Mouse (Mus musculus): Measurements from ENCODE around the gene Dock7. TPM values are rescaled to one million over a fixed set of nuclear protein-coding genes. Genes with fewer than 3 reads are reported as not detected.
"Not testable (repeated sequence)": the region's sequence is repeated elsewhere in the genome, so short reads cannot be mapped to it uniquely, and the experiment has no call there.

Gene Dock7
- polyA plus RNA-seq, 1 experiment from 2014 or later = 86.0 TPM

DNA sequence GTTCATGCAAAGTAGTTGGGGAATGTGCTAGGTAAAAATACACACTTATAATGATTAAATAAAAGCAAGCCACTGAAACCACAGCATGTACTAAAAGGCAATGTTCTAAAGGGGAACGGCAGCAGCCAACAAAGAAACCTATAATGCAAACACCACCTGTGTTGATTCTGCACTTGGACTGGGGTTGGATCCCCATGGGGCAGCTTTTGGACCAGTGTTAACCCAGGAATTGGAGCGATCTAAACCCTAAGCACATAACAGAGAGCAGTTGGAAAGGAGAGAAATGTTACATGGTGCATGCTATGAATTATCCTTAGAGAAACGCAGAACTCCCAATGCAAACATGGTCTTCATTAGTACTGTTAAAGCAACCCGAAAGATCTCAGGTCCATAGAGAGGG, 127.2 kb downstream of the Dock7 start:
- Histone ChIP-seq H3K9ac (replicated peaks; ENCODE audit: low read depth, low read length) (no peak overlapping the region), H3K4me2 (ENCODE audit: low read length) (no peak overlapping the region), H3K27me3 (replicated peaks; ENCODE audit: control insufficient read depth, insufficient read depth, low read length) (no peaks in the 10 kb centered on the region), H3K4me3 (replicated peaks; ENCODE audit: low read length) (no peak overlapping the region), H3K36me3 (ENCODE audit: control insufficient read depth, insufficient read depth) (peaks cover 5% of the 10 kb centered on the region), H3K9me3 (ENCODE audit: control insufficient read depth, low read length) (no peaks in the 10 kb centered on the region), H3K4me1 (replicated peaks; ENCODE audit: control insufficient read depth, insufficient read depth, low read length) (no peaks in the 10 kb centered on the region), H3K27ac (ENCODE audit: low read length) (no peak overlapping the region)
- WGBS = 84% methylated on average over 4 of the region's 4 CpGs
- ATAC-seq = no peak

DNA sequence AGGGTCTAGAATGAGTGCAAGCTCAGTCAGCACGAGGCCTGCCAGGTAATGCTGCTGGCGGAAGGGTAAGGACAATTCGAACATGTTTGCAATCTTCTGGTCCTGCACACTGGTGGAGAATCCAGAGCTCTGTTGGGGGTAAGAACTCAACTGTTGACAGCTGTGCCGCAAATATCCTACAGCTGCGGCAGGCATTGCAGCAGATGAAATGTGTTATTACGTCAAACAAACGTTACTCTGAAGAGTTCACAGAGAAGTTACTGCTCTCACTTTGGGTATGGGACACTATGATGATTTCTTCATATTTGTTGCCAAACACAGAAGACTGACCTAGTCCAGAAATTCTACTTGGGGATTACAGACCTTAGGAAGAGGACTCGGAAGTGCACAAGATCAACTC, 136.0 kb downstream of the Dock7 start:
- Histone ChIP-seq H3K9me3 (ENCODE audit: control insufficient read depth, low read length) (no peaks in the 10 kb centered on the region), H3K27me3 (replicated peaks; ENCODE audit: control insufficient read depth, insufficient read depth, low read length) (no peaks in the 10 kb centered on the region), H3K4me3 (replicated peaks; ENCODE audit: low read length) (no peak overlapping the region), H3K36me3 (ENCODE audit: control insufficient read depth, insufficient read depth) (peaks cover 15% of the 10 kb centered on the region), H3K4me2 (ENCODE audit: low read length) (no peak overlapping the region), H3K4me1 (replicated peaks; ENCODE audit: control insufficient read depth, insufficient read depth, low read length) (no peaks in the 10 kb centered on the region), H3K9ac (replicated peaks; ENCODE audit: low read depth, low read length) (no peak overlapping the region), H3K27ac (ENCODE audit: low read length) (no peak overlapping the region)
- 92% methylated on average over 8 of the region's 8 CpGs for WGBS
- no peak for ATAC-seq

DNA sequence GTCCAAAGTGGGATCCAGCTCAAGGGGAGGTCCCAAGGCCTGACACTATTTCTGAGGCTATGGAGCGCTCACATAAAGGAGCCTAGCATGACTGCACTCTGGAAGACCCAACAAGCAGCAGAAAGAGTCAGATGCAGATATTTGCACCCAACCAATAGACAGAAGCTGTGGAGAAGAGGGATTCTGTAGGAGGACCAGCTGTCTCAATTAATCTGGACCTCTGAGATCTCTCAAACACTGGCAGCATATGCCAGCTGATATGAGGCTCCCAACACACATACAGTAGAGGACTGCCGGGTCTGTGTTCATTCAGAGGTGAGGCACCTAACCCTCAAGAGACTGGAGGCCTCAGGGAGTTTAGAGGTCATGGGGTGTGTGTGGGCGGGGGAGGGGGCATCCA, 140.7 kb downstream of the Dock7 start:
- H3K27ac ChIP-seq (ENCODE audit: low read length); ATAC-seq; H3K4me3 ChIP-seq (replicated peaks; ENCODE audit: low read length); H3K9me3 ChIP-seq (ENCODE audit: control insufficient read depth, low read length); H3K9ac ChIP-seq (replicated peaks; ENCODE audit: low read depth, low read length); H3K36me3 ChIP-seq (ENCODE audit: control insufficient read depth, insufficient read depth); H3K4me1 ChIP-seq (replicated peaks; ENCODE audit: control insufficient read depth, insufficient read depth, low read length); H3K4me2 ChIP-seq (ENCODE audit: low read length); H3K27me3 ChIP-seq (replicated peaks; ENCODE audit: control insufficient read depth, insufficient read depth, low read length): not testable (repeated sequence)
- 89% methylated on average over 3 of the region's 3 CpGs for WGBS

DNA sequence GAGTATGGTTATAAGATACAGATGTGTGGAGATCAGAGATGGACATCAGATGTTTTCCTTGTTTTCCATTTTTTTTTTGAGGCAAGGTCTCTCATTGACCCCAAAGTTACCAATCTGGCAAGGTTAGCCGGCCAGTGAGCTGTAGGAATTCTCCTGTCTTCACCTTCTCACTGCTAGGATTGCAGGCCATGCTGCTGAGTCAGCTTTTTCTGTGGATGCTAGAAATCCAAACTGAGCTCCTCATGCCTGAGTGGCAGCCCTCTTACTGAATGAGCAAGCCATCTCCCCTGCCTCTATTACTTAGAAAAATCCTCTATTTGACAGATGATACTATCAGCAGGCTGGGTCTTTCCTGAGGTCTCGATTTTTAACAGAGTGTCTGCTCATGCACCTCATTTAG, 142.0 kb downstream of the Dock7 start:
- Histone ChIP-seq H3K36me3 (ENCODE audit: control insufficient read depth, insufficient read depth) (peaks cover 8% of the 10 kb centered on the region), H3K9ac (replicated peaks; ENCODE audit: low read depth, low read length) (no peak overlapping the region), H3K27ac (ENCODE audit: low read length) (no peak overlapping the region), H3K9me3 (ENCODE audit: control insufficient read depth, low read length) (no peaks in the 10 kb centered on the region), H3K4me3 (replicated peaks; ENCODE audit: low read length) (no peak overlapping the region), H3K27me3 (replicated peaks; ENCODE audit: control insufficient read depth, insufficient read depth, low read length) (no peaks in the 10 kb centered on the region), H3K4me1 (replicated peaks; ENCODE audit: control insufficient read depth, insufficient read depth, low read length) (no peaks in the 10 kb centered on the region), H3K4me2 (ENCODE audit: low read length) (no peak overlapping the region)
- 93% methylated on average over 2 of the region's 2 CpGs for WGBS
- no peak for ATAC-seq

DNA sequence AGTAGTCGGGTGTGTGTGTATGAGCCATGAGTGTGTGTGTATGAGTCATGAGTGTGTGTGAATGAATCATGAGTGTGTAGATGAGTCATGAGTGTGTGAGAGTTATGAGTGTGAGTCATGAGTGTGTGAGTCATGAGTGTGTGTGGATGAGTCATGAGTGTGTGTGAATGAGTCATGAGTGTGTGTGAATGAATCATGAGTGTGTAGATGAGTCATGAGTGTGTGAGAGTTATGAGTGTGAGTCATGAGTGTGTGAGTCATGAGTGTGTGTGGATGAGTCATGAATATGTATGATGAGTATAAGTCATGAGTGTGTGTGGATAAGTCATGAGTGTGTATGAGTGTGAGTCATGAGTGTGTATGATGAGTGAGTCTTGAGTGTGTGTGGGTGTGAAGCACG, 142.4 kb downstream of the Dock7 start:
- not testable (repeated sequence) for H3K4me3 ChIP-seq (replicated peaks; ENCODE audit: low read length); H3K4me2 ChIP-seq (ENCODE audit: low read length); H3K27ac ChIP-seq (ENCODE audit: low read length); H3K4me1 ChIP-seq (replicated peaks; ENCODE audit: control insufficient read depth, insufficient read depth, low read length); H3K9me3 ChIP-seq (ENCODE audit: control insufficient read depth, low read length); ATAC-seq; H3K9ac ChIP-seq (replicated peaks; ENCODE audit: low read depth, low read length); H3K36me3 ChIP-seq (ENCODE audit: control insufficient read depth, insufficient read depth); H3K27me3 ChIP-seq (replicated peaks; ENCODE audit: control insufficient read depth, insufficient read depth, low read length)
- WGBS = 96% methylated on average over 2 of the region's 2 CpGs

DNA sequence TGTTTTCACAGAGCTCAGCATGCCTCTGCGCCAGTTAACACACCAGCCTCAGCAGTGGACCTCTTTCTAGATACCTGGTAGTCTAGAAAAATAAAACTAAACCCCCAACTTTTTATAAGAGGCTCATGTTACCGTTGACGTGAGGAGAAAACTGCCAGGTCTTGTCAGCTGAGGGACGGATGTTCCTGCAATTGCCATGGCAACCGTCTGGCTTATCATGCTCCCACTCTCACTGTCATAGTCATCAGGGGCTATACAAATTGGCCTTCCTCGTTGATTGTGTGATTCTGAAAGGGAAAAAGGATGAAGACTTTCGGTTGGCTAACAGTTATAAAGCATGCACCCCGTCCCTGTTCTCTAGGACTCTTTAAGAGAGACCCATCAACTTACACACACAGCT, 145.0 kb downstream of the Dock7 start:
- Histone ChIP-seq H3K4me1 (replicated peaks; ENCODE audit: control insufficient read depth, insufficient read depth, low read length) (no peaks in the 10 kb centered on the region), H3K27me3 (replicated peaks; ENCODE audit: control insufficient read depth, insufficient read depth, low read length) (no peaks in the 10 kb centered on the region), H3K9ac (replicated peaks; ENCODE audit: low read depth, low read length) (no peak overlapping the region), H3K36me3 (ENCODE audit: control insufficient read depth, insufficient read depth) (peaks cover 15% of the 10 kb centered on the region), H3K4me2 (ENCODE audit: low read length) (no peak overlapping the region), H3K9me3 (ENCODE audit: control insufficient read depth, low read length) (no peaks in the 10 kb centered on the region), H3K27ac (ENCODE audit: low read length) (no peak overlapping the region), H3K4me3 (replicated peaks; ENCODE audit: low read length) (no peak overlapping the region)
- WGBS = 49% methylated on average over 8 of the region's 8 CpGs
- peak; percentile 28; the same call in 1 of the 2 replicates for ATAC-seq

DNA sequence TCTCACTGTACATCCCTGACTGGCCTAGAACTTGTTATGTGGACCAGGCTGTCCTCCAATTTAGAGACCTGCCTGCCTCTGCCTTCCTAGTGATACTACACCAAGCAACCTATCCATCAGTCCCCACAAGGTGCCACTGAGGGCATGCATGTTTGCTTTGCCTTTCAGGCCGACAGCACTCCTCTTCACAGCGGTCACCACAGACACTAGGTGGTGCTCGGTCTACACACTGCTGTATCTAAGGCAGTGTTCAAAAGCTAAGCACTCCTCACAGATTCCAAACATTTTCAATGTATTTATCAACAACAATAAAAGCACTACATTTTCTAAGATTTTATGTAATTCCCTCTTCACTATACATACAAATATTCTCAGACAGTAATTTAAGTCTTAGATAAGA, 150.8 kb downstream of the Dock7 start:
- H3K4me1 ChIP-seq (replicated peaks; ENCODE audit: control insufficient read depth, insufficient read depth, low read length) = no peaks in the 10 kb centered on the region
- H3K36me3 ChIP-seq (ENCODE audit: control insufficient read depth, insufficient read depth) = peaks cover 43% of the 10 kb centered on the region
- H3K9me3 ChIP-seq (ENCODE audit: control insufficient read depth, low read length) = no peaks in the 10 kb centered on the region
- no peak overlapping the region for H3K9ac ChIP-seq (replicated peaks; ENCODE audit: low read depth, low read length)
- no peak overlapping the region for H3K4me3 ChIP-seq (replicated peaks; ENCODE audit: low read length)
- H3K27ac ChIP-seq (ENCODE audit: low read length) = no peak overlapping the region
- H3K27me3 ChIP-seq (replicated peaks; ENCODE audit: control insufficient read depth, insufficient read depth, low read length) = no peaks in the 10 kb centered on the region
- H3K4me2 ChIP-seq (ENCODE audit: low read length) = no peak overlapping the region
- WGBS = 93% methylated on average over 3 of the region's 3 CpGs
- ATAC-seq = no peak

DNA sequence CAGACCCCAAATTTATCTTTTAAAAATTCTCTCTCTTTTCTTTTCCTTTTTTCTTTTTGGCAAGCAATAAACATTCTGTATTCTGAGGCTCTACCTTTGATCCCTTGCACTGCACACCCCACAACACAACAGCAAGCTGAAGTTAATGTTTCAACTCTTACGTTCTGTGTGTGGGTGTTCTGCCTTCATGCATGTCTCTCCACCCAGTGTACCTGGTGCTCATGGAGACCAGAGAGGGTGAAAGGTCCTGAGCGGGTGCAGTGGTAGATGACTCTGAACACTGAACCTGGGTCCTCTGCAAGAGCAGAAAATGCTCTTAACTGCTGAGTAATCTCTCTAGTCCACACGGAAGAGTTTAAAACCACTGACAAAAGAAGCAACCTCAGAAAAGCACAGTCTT, 160.5 kb downstream of the Dock7 start:
- H3K36me3 ChIP-seq (ENCODE audit: control insufficient read depth, insufficient read depth) = peaks cover 33% of the 10 kb centered on the region
- H3K4me2 ChIP-seq (ENCODE audit: low read length) = no peak overlapping the region
- H3K9ac ChIP-seq (replicated peaks; ENCODE audit: low read depth, low read length) = no peak overlapping the region
- H3K27ac ChIP-seq (ENCODE audit: low read length) = no peak overlapping the region
- H3K4me3 ChIP-seq (replicated peaks; ENCODE audit: low read length) = no peak overlapping the region
- no peaks in the 10 kb centered on the region for H3K27me3 ChIP-seq (replicated peaks; ENCODE audit: control insufficient read depth, insufficient read depth, low read length)
- ATAC-seq = no peak
- no peaks in the 10 kb centered on the region for H3K9me3 ChIP-seq (ENCODE audit: control insufficient read depth, low read length)
- no peaks in the 10 kb centered on the region for H3K4me1 ChIP-seq (replicated peaks; ENCODE audit: control insufficient read depth, insufficient read depth, low read length)
- WGBS = 87% methylated on average over 3 of the region's 3 CpGs

DNA sequence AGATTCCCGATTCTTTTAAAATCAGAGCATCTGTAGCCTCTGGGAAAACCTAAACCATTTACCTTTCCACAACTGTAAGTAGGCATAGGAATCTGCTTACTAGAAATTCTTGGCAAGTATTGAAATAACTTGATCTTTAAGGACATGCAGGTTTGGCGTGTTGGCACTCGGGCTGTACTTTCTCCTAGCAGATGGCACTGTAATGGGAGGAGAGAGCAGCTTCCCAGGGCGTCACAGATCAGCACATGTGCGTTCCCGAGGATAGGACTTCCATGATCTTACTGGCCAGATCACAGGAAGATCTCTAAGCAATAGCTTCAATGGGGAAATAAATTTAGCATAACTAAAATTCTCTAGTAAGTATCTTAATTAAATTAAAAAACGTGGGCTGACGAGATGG, 164.7 kb downstream of the Dock7 start:
- no peak overlapping the region for H3K27ac ChIP-seq (ENCODE audit: low read length)
- no peak for ATAC-seq
- H3K4me3 ChIP-seq (replicated peaks; ENCODE audit: low read length) = no peak overlapping the region
- H3K4me1 ChIP-seq (replicated peaks; ENCODE audit: control insufficient read depth, insufficient read depth, low read length) = no peaks in the 10 kb centered on the region
- H3K9me3 ChIP-seq (ENCODE audit: control insufficient read depth, low read length) = no peaks in the 10 kb centered on the region
- H3K36me3 ChIP-seq (ENCODE audit: control insufficient read depth, insufficient read depth) = peaks cover 21% of the 10 kb centered on the region
- H3K4me2 ChIP-seq (ENCODE audit: low read length) = no peak overlapping the region
- WGBS = 88% methylated on average over 8 of the region's 8 CpGs
- H3K9ac ChIP-seq (replicated peaks; ENCODE audit: low read depth, low read length) = no peak overlapping the region
- no peaks in the 10 kb centered on the region for H3K27me3 ChIP-seq (replicated peaks; ENCODE audit: control insufficient read depth, insufficient read depth, low read length)

DNA sequence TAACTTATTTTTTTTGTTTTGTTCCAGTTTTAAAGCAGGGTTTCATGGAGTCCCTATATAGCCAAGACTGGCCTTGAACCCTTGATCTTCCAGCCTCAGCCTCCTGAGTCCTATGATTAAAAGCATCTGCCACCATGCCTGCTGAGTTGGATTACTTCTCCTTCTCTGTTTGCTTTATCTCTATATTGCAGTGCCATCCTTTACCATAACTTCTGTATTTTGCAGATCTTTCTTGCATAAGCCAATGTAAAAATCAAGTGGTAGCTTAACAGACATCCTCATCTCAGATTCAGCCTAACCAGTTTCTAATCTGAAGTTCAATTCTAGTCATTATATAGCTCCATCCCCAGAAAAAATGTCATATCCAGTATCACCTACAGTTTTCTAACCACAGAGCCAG, 170.2 kb downstream of the Dock7 start:
- Histone ChIP-seq H3K27me3 (replicated peaks; ENCODE audit: control insufficient read depth, insufficient read depth, low read length) (no peaks in the 10 kb centered on the region), H3K9ac (replicated peaks; ENCODE audit: low read depth, low read length) (no peak overlapping the region), H3K27ac (ENCODE audit: low read length) (no peak overlapping the region), H3K9me3 (ENCODE audit: control insufficient read depth, low read length) (no peaks in the 10 kb centered on the region), H3K4me2 (ENCODE audit: low read length) (no peak overlapping the region), H3K4me3 (replicated peaks; ENCODE audit: low read length) (no peak overlapping the region), H3K4me1 (replicated peaks; ENCODE audit: control insufficient read depth, insufficient read depth, low read length) (no peaks in the 10 kb centered on the region), H3K36me3 (ENCODE audit: control insufficient read depth, insufficient read depth) (peaks cover 5% of the 10 kb centered on the region; the same call in 1 of the 2 replicates)
- ATAC-seq = no peak

Measured in forebrain, embryonic 16.5 days (tissue).